Mouse (Mus musculus) adrenal gland (tissue): Measurements from ENCODE around the gene Klhl31.

Source experiments
- intact Hi-C: fragments of 180-260 bp; cut with DNase I; formaldehyde crosslinking; loops from one replicate; pipeline ENCODE4 v1.15.1; 2025

Gene Klhl31

DNA sequence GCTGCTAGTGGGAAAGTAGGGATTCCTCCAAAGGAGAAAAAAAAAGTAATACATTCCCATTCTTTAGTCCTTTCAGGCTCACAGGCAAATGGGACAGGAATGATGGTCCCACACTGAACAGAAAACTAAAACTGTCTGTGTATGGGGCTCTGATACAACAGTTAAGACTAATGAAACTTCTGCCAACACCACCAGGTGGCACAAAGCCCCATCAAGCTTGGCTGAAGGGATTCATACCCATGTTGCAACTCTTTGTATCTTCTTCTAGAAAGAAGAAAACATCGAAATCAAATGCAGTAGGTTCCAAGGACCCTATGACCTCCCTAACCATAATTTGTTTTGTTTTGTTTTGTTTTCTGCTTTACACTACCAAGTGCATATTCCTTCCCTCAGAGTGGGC, 57.1 kb downstream of the Klhl31 start:
- intact Hi-C loops = no loop called here

GRCm38 (mm10) chr9:77695586-77695985, 59.3 kb downstream of the Klhl31 start:
- intact Hi-C loops = no loop called here

DNA sequence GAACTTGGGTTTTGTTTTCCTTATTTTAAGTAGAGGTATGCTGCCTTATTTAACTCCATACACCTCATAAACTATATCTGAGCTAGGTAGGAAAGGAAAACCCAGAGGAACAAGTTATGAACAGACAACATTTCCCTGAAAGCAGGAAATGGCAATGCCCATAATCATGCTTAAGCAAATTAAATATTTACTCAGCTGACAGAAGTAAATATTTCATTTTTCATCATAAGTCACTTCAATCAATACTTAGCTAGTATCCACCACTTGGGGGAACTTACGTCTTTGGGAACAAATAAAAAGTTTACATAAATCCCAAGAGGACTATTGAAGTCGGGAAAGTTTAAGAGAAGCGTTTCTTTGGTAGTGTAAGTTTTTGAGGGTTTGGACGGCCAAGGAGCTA, 67.2 kb downstream of the Klhl31 start:
- intact Hi-C loops = no loop called here

GRCm38 (mm10) chr9:77704108-77704507, 67.8 kb downstream of the Klhl31 start:
- intact Hi-C loops = no loop called here

DNA sequence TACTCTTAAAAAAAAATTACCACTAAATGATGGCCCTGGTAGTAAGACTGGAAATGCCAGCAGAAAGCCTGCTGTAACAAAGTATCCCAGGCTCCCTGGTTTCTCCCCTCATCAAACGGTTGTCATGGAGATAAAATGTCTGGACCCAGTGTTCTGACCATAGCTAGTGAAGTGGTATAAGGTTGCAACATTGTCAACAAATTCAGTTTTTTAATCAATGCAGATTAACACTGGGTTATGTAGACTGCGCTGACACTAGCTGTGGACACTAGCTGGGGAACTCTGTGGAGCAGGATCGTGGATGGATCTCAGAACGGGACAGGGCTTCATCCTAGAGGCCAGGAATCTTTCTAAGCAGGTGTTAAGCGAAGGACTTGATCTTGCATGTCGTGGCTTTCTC, 70.2 kb downstream of the Klhl31 start:
- intact Hi-C loops = no loop called here

DNA sequence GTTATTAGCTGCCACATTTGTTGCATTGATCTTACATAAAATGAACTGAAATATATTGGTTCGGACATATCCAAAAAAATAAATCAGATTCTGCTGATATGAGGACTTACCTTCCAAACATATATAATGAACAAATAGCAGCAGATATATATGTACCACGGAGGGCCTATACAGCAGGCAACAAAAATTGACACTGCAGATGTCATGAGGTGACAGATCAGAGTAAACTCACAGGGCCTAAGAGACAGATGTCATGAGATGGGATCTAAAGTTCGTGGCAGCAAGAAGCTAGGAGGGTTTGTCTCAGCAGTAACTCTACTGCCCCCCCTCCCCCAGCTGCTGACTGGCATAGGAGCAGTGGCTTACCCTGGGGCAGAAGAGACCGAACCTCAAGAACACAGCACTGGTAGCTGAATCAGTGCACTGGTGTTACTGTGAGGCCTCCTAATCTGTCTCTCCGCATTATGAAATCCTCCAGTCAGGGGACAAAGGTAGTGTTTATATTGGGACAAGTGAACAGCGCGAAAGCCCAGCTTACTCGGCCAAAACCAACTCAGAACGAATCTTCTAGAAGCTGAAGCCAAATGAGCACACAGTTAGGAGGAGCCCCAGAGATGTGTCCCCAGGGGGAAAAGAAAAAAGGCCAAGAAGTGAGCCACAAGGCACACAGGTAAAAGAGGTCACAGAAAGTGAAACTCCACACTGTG, 71.3 kb downstream of the Klhl31 start:
- intact Hi-C loops = no loop called here

DNA sequence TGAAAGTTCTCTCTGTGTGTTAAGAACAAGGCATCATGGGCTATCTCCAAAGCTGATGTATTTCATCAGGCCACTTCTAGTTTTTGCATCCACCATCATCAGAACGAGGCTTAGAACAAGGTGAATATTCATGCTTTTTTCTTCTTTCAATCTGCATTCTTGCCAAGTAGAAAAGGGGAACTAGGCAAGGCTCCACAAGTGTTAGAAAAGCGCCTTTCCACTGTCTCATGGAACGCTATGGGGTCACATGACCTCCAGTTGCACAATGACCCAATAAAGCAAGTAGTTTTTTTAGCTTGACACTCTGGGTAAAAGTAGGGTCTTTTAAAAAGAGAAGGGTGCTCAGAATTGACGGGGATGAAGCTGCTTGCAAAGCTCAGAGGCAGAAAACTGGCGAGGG, 72.7 kb downstream of the Klhl31 start:
- intact Hi-C loops = no loop called here
